Mouse (Mus musculus) liver, postnatal 0 days (tissue): ENCODE data around the gene Ptprb. TPM values are rescaled to one million over a fixed set of nuclear protein-coding genes. Genes with fewer than 3 reads are reported as not detected.

Experiments
- ATAC-seq: fragments of 200-750 bp; cut with Nextera tagmentation; 2 replicates; pipeline ENCODE4 v1.8.0; 2017; ENCODE audit warnings: mild to moderate bottlenecking, moderate library complexity
- DNase-seq: peaks from one replicate; pipeline ENCODE4 v3.0.0-alpha.2; 2016
- H3K27ac ChIP-seq: fragments of 300-500 bp; sonication (generic); 2 replicates; pipeline ENCODE4 v1.5.1; 2014; ENCODE audit warnings: antibody characterized with exemption, moderate library complexity, mild to moderate bottlenecking, low read depth
- H3K27me3 ChIP-seq: fragments of 300-500 bp; sonication (generic); 2 replicates; pipeline ENCODE4 v1.6.1; 2014; ENCODE audit warnings: low read length, control low read depth, mixed read lengths; ENCODE audit not compliant: insufficient read depth
- H3K36me3 ChIP-seq: fragments of 300-500 bp; sonication (generic); replicated peaks from 2 replicates; pipeline ENCODE4 v1.6.1; 2014; ENCODE audit warnings: mild to moderate bottlenecking, control low read depth, low read length, moderate library complexity, mixed read lengths; ENCODE audit not compliant: insufficient read depth
- H3K4me1 ChIP-seq: fragments of 300-500 bp; sonication (generic); 2 replicates; pipeline ENCODE4 v1.6.1; 2014; ENCODE audit warnings: antibody characterized with exemption, mild to moderate bottlenecking, control low read depth; ENCODE audit not compliant: insufficient read depth
- H3K4me2 ChIP-seq: fragments of 300-500 bp; sonication (generic); 2 replicates; pipeline ENCODE4 v1.6.1; 2014; ENCODE audit warnings: low read depth, mild to moderate bottlenecking, low read length, moderate library complexity, mixed read lengths
- H3K4me3 ChIP-seq: fragments of 300-500 bp; sonication (generic); 2 replicates; pipeline ENCODE4 v1.5.1; 2014; ENCODE audit warnings: low read depth, low read length
- H3K9ac ChIP-seq: fragments of 300-500 bp; sonication (generic); replicated peaks from 2 replicates; pipeline ENCODE4 v1.6.1; 2014; ENCODE audit warnings: mild to moderate bottlenecking, moderate library complexity
- H3K9me3 ChIP-seq: fragments of 300-500 bp; sonication (generic); 2 replicates; pipeline ENCODE4 v1.6.1; 2016; ENCODE audit warnings: mild to moderate bottlenecking, control low read depth, low read length, mixed read lengths
- CTCF ChIP-seq: sonication (generic); IDR thresholded peaks from 2 replicates; pipeline ENCODE4 v1.5.1; 2016; ENCODE audit warnings: antibody characterized with exemption, low read depth
- EP300 ChIP-seq: IDR thresholded peaks from 2 replicates; pipeline ENCODE4 v1.6.1; 2016; ENCODE audit warnings: antibody characterized with exemption, low read depth, mild to moderate bottlenecking
- WGBS: fragments of 180-500 bp; shearing (Covaris S2); extraction: QIAGEN DNeasy Blood & Tissue Kit; methylation state at CpG from one replicate; pipeline ENCODE4 v1.1.7; 2014; ENCODE audit not compliant: insufficient replicate concordance; 5-methylcytosine and 5-hydroxymethylcytosine counted together
- polyA plus RNA-seq: library from polyadenylated mRNA; unstranded; fragments of >200 nt; fragmentation: Nextera tagmentation; extraction: Ambion mirVana; gene quantifications from 2 replicates; pipeline ENCODE4 v1.2.1, GENCODE M21; 2015

The Ptprb gene
- polyA plus RNA-seq, 1 experiment from 2014 or later = 3.1 TPM

- Histone ChIP-seq H3K4me2 (no peak overlapping the region), H3K4me3 (no peak overlapping the region), H3K4me1 (peaks cover 7% of the 10 kb centered on the region; the same call in 1 of the 2 replicates), H3K36me3 (no peaks in the 10 kb centered on the region), H3K9ac (no peak overlapping the region), H3K27me3 (no peaks in the 10 kb centered on the region), H3K9me3 (no peaks in the 10 kb centered on the region), H3K27ac (no peak overlapping the region)
- TF ChIP-seq CTCF (no peak), EP300 (no peak)
- no peak for ATAC-seq
- DNase-seq = no peak
- WGBS = 51% methylated on average over 4 of the region's 4 CpGs
Observed at GRCm38 (mm10) chr10:116268343-116268742, 7.0 kb upstream of the Ptprb start.

GRCm38 (mm10) chr10:116270646-116271469, 4.5 kb upstream of the Ptprb start:
- TF ChIP-seq CTCF = no peak
- TF ChIP-seq EP300 = no peak
- Histone ChIP-seq H3K9ac (no peak overlapping the region), H3K27me3 (no peaks in the 10 kb centered on the region), H3K27ac (no peak overlapping the region), H3K4me3 (no peak overlapping the region), H3K9me3 (no peaks in the 10 kb centered on the region), H3K4me2 (no peak overlapping the region), H3K4me1 (peaks cover 7% of the 10 kb centered on the region; the same call in 1 of the 2 replicates), H3K36me3 (no peaks in the 10 kb centered on the region)
- ATAC-seq = no peak
- DNase-seq = no peak
- WGBS = 69% methylated on average over 12 of the region's 12 CpGs

- 73% methylated on average over 10 of the region's 10 CpGs for WGBS
- H3K27me3 ChIP-seq = no peaks in the 10 kb centered on the region
- H3K4me1 ChIP-seq = peaks cover 7% of the 10 kb centered on the region; the same call in 1 of the 2 replicates
- no peak overlapping the region for H3K4me2 ChIP-seq
- TF ChIP-seq EP300 (no peak), CTCF (no peak)
- ATAC-seq (no peak), DNase-seq (no peak)
- no peak overlapping the region for H3K9ac ChIP-seq
- no peak overlapping the region for H3K4me3 ChIP-seq
- no peak overlapping the region for H3K27ac ChIP-seq
- no peaks in the 10 kb centered on the region for H3K9me3 ChIP-seq
- no peaks in the 10 kb centered on the region for H3K36me3 ChIP-seq
Observed at GRCm38 (mm10) chr10:116271470-116271915, 3.8 kb upstream of the Ptprb start.

- Histone ChIP-seq H3K27ac (no peak overlapping the region), H3K9me3 (no peaks in the 10 kb centered on the region), H3K4me2 (no peak overlapping the region), H3K4me1 (peaks cover 5% of the 10 kb centered on the region; the same call in 1 of the 2 replicates), H3K9ac (no peak overlapping the region), H3K27me3 (no peaks in the 10 kb centered on the region), H3K36me3 (no peaks in the 10 kb centered on the region), H3K4me3 (no peak overlapping the region)
- ATAC-seq = no peak
- WGBS = 71% methylated on average over 3 of the region's 3 CpGs
- no peak for DNase-seq
- no peak for TF ChIP-seq CTCF
- TF ChIP-seq EP300 = no peak
Observed at GRCm38 (mm10) chr10:116272156-116272555, 3.2 kb upstream of the Ptprb start.

GRCm38 (mm10) chr10:116286697-116287344, 11.5 kb downstream of the Ptprb start:
- Histone ChIP-seq H3K4me2 (no peak overlapping the region), H3K4me3 (no peak overlapping the region), H3K9ac (no peak overlapping the region), H3K36me3 (no peaks in the 10 kb centered on the region), H3K4me1 (no peaks in the 10 kb centered on the region), H3K27me3 (no peaks in the 10 kb centered on the region), H3K27ac (no peak overlapping the region), H3K9me3 (no peaks in the 10 kb centered on the region)
- ATAC-seq (peak; percentile 29), DNase-seq (no peak)
- WGBS = 67% methylated on average over 7 of the region's 7 CpGs
- TF ChIP-seq EP300 (no peak), CTCF (no peak)

DNA sequence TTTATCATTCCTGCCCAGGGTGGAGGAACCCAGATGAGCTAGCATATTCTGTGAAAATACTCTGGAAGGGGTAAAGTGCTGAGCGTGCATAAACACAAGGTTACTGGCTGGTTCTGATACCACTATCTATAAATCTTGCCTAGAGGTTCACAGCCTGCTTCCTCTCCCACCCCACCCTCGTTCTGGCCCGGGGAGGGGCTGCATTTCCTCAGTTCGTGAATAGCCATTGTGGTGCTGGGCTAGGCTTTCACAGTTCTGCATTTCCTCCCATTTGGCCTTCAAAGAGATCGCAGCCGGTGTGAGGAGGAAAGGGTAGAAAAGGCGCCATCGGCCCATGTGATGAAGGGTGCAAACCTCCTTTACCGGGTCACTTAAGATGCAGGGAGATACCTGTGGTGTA, 12.8 kb downstream of the Ptprb start:
- H3K36me3 ChIP-seq = no peaks in the 10 kb centered on the region
- H3K27me3 ChIP-seq = no peaks in the 10 kb centered on the region
- H3K9me3 ChIP-seq = no peaks in the 10 kb centered on the region
- no peaks in the 10 kb centered on the region for H3K4me1 ChIP-seq
- no peak for DNase-seq
- no peak overlapping the region for H3K4me2 ChIP-seq
- no peak overlapping the region for H3K9ac ChIP-seq
- no peak overlapping the region for H3K27ac ChIP-seq
- H3K4me3 ChIP-seq = no peak overlapping the region
- no peak for ATAC-seq
- TF ChIP-seq EP300 (no peak), CTCF (no peak)
- 26% methylated on average over 9 of the region's 9 CpGs for whole genome bisulfite sequencing
